ENCODE assay signal across 18 mouse cellular contexts in genomic region chr3:96016257-96016889, GRCm38 (mm10).
"Had no signal": no experiment of that assay in that cellular context is flagged by ENCODE, and none has a peak within 500 bp of the region (broad histone marks: within the 10 kb centered on the region; RNA-seq: fewer than 3 reads in every experiment).

No protein-coding gene starts in this region.

- H3K36me3 ChIP-seq: limb, embryonic 12.5 days had no signal

- H3K9ac ChIP-seq: limb, embryonic 12.5 days; lung, embryonic 14.5 days; midbrain, embryonic 13.5 days; neural tube, embryonic 12.5 days had no signal

- H3K27ac ChIP-seq: limb, embryonic 12.5 days; midbrain, embryonic 13.5 days; neural tube, embryonic 12.5 days had no signal

- H3K4me2 ChIP-seq: limb, embryonic 12.5 days; lung, embryonic 14.5 days; midbrain, embryonic 13.5 days; neural tube, embryonic 12.5 days had no signal

- H3K27me3 ChIP-seq: limb, embryonic 12.5 days; midbrain, embryonic 13.5 days; neural tube, embryonic 12.5 days had no signal

- H3K4me1 ChIP-seq: limb, embryonic 12.5 days; midbrain, embryonic 13.5 days; neural tube, embryonic 12.5 days had no signal

- DNase-seq: kidney, adult 8-10 months; kidney, postnatal 25 days; layer of hippocampus, adult 9-11 months; layer of hippocampus, postnatal 36 days; lung, embryonic 14.5 days; lung, postnatal 10 days; lung, postnatal 4 days; retina, postnatal 1 day; right cerebral cortex, postnatal 4 days; spleen, adult 18-20 months; thymus, adult 2 months; thymus, postnatal 36 days had no signal

- H3K4me3 ChIP-seq: limb, embryonic 12.5 days; midbrain, embryonic 13.5 days; myocyte; neural tube, embryonic 12.5 days had no signal

- ATAC-seq: inflammation-experienced regulatory T-cells, adult 6 months; intestine, postnatal 0 days; midbrain, embryonic 13.5 days had no signal

- H3K9me3 ChIP-seq: limb, embryonic 12.5 days; midbrain, embryonic 13.5 days; neural tube, embryonic 12.5 days had no signal
